Mouse (Mus musculus): ENCODE results near the gene Cypt1. TPM values are rescaled to one million over a fixed set of nuclear protein-coding genes. Genes with fewer than 3 reads are reported as not detected.

Gene Cypt1
- total RNA-seq (2021), result not detected
- long read RNA-seq, experiment 1, result 0 reads
- long read RNA-seq, experiment 2, result 0 reads

DNA sequence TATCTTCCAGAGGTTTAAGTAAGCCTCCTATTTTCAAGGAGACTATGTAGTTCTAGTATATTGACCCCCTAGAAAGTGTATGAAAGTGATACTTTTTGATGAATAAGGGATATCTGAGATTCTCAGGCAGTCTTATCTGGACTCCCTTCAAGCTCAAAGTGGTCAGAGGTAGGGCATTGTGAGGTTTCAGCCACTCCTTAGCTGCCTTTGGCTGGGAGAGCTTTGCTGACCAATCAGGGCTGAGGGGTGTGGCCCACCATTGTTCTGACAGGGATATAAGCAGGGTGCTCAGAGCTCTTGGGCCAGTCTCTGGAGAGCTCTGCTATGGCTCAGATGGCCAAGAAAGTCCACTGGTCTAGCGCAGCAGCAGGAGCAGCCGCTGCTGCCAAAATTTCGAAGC, at the start of gene Cypt1:
TSS of gene Cypt1 (plus strand) at position 301 of the 400 bp plus-strand sequence.
- no peak for DNase-seq

DNA sequence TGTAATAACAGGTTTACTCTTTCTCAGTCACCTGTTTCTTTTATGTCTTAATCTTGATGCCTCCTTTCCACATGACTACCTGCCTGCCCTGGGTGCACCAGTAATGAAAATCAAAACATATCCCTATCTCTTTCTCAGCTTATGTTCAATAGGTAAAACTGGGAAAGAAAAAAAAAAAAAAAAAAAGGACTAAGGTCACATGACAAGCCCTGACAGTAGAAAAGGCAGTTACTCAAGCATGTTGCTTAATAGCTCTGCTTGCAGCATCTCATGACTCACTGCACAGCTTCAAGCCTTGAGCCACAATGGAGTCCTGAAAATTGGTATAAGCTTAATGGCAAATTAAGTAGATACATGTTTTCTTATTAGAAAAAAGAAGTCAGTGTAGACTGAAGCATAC, 24.1 kb downstream of the Cypt1 start:
- no peak for DNase-seq

DNA sequence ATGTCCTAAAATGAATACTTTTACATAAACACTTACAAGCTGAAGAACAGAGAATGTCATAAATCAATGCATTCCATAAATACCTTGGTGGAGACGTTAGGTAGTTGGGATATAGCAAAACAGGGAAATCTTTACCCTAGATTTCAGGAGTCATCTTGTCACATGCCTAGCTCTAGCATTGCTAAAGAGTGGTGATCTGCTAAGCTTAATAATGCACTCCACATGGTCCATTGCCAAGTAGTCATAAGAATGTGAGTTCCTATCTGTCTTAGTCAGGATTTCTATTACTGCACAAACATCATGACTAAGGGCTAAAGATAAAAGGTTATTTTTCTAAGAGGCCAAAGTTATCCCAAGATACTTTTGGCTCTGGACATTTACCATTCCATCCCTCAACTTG, 34.4 kb downstream of the Cypt1 start:
- DNase-seq, result no peak

DNA sequence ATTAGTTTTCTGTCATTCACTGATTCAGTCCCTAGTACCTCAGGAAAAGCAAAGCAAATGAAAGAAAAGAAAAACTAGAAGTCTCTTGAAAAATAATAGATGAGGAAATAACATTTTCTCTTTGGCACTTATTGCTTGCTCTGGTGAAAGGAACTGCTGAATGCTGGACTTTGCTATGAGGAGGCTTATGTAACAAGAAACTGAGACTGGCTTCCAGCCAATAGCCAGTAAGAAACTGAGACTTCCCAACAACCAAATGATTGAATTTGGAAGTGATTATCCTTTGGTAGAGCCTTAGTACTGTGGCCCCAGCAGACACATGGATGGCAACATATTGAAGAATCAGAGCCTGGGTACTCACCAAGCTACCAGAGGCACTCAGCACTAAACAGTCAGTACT, 35.8 kb downstream of the Cypt1 start:
- no peak for DNase-seq

Other genes starting within 250 kb of the Cypt1 start
- 1 to 10 TPM; 3.0 TPM for gene Maoa, start 96.8 kb downstream of the Cypt1 start, total RNA-seq (2021)

Measured in gastrocnemius, postnatal 25 days (tissue).